Mouse (Mus musculus) brain, embryonic 14.5 days (tissue): ENCODE results near the gene Ubl7.

Source experiments
- CTCF ChIP-seq: fragments of 200-500 bp; IDR thresholded peaks from 2 replicates; pipeline ENCODE4 v1.5.1; 2012; ENCODE audit warnings: inconsistent platforms, mild to moderate bottlenecking, moderate library complexity, borderline replicate concordance; ENCODE audit not compliant: insufficient read depth, insufficient read length; ENCODE audit errors: extremely low read depth
- POLR2A ChIP-seq: fragments of 200-500 bp; IDR thresholded peaks from 2 replicates; pipeline ENCODE4 v1.6.1; 2012; ENCODE audit warnings: mild to moderate bottlenecking, inconsistent platforms, borderline replicate concordance; ENCODE audit not compliant: poor library complexity, insufficient read depth, insufficient read length, severe bottlenecking; ENCODE audit errors: extremely low read depth

GRCm38 (mm10) chr9:57969736-57970495 is 59.1 kb downstream of the Ubl7 start:
- TF ChIP-seq CTCF (no peak), POLR2A (no peak)
